Mouse (Mus musculus): ENCODE results near the gene Tgm2.

Tgm2 gene

GRCm38 (mm10) chr2:158146223-158146622 is at the start of gene Tgm2:
TSS of gene Tgm2 (minus strand) at chr2:158146436.
- DNase-seq, result peak; percentile 81

GRCm38 (mm10) chr2:158194945-158195640 is 48.9 kb upstream of the Tgm2 start:
- DNase-seq, result peak; percentile 19

GRCm38 (mm10) chr2:158193611-158194336 is 47.5 kb upstream of the Tgm2 start:
- no peak for DNase-seq

GRCm38 (mm10) chr2:158191098-158191497 is 44.9 kb upstream of the Tgm2 start:
- DNase-seq, result no peak

GRCm38 (mm10) chr2:158189451-158189850 is 43.2 kb upstream of the Tgm2 start:
- no peak for DNase-seq

- DNase-seq, result no peak
Measured at GRCm38 (mm10) chr2:158186206-158186871, 40.1 kb upstream of the Tgm2 start.

GRCm38 (mm10) chr2:158183266-158183665 is 37.0 kb upstream of the Tgm2 start:
- no peak for DNase-seq

- no peak for DNase-seq
Measured at GRCm38 (mm10) chr2:158181932-158182331, 35.7 kb upstream of the Tgm2 start.

- DNase-seq, result peak; percentile 53
Measured at GRCm38 (mm10) chr2:158180797-158181196, 34.6 kb upstream of the Tgm2 start.

- DNase-seq, result no peak
Measured at GRCm38 (mm10) chr2:158179370-158180111, 33.3 kb upstream of the Tgm2 start.

GRCm38 (mm10) chr2:158178696-158179369 is 32.6 kb upstream of the Tgm2 start:
- peak; percentile 61 for DNase-seq

- no peak for DNase-seq
Measured at GRCm38 (mm10) chr2:158178139-158178538, 31.9 kb upstream of the Tgm2 start.

- DNase-seq, result no peak
Measured at GRCm38 (mm10) chr2:158177574-158177973, 31.3 kb upstream of the Tgm2 start.

- DNase-seq, result no peak
Measured at GRCm38 (mm10) chr2:158176763-158177162, 30.5 kb upstream of the Tgm2 start.

- no peak for DNase-seq
Measured at GRCm38 (mm10) chr2:158175433-158175832, 29.2 kb upstream of the Tgm2 start.

- no peak for DNase-seq
Measured at GRCm38 (mm10) chr2:158174958-158175357, 28.7 kb upstream of the Tgm2 start.

GRCm38 (mm10) chr2:158174438-158174837 is 28.2 kb upstream of the Tgm2 start:
- no peak for DNase-seq

- no peak for DNase-seq
Measured at GRCm38 (mm10) chr2:158170394-158170793, 24.2 kb upstream of the Tgm2 start.

- DNase-seq, result no peak
Measured at GRCm38 (mm10) chr2:158169771-158170170, 23.5 kb upstream of the Tgm2 start.

GRCm38 (mm10) chr2:158169351-158169750 is 23.1 kb upstream of the Tgm2 start:
- no peak for DNase-seq

GRCm38 (mm10) chr2:158168741-158169211 is 22.5 kb upstream of the Tgm2 start:
- DNase-seq, result no peak

GRCm38 (mm10) chr2:158167496-158168205 is 21.4 kb upstream of the Tgm2 start:
- DNase-seq, result no peak
